Mouse (Mus musculus) retina, embryonic 14.5 days (tissue): ENCODE results near the gene Myl6.

Source experiments
- DNase-seq: peaks from one replicate; pipeline ENCODE4 v3.0.0-alpha.2; 2015; ENCODE audit warnings: low spot score

Myl6 gene

GRCm38 (mm10) chr10:128489380-128489779 lies 4.6 kb downstream of the Myl6 start:
- no peak for DNase-seq

DNA sequence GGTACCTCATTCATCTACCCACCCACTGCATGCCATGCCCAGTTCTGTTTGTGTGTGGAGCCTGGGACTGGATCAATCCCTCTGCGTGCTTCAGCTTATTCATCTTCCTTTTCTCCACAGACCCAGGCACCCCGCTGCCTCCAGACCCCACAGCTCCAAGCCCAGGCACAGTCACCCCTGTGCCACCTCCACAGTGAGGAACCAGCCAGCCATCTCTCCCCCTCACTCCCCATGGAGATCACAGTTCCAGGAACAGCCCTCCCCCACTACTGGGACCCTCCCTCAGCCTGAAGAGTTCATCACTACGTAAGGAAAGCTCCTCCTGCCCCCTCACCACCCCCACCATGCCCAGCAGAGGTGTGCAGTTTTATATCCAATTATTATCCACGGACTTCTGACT lies 5.2 kb downstream of the Myl6 start:
- DNase-seq: no peak

GRCm38 (mm10) chr10:128487861-128488712 lies 5.9 kb downstream of the Myl6 start:
- DNase-seq: no peak

DNA sequence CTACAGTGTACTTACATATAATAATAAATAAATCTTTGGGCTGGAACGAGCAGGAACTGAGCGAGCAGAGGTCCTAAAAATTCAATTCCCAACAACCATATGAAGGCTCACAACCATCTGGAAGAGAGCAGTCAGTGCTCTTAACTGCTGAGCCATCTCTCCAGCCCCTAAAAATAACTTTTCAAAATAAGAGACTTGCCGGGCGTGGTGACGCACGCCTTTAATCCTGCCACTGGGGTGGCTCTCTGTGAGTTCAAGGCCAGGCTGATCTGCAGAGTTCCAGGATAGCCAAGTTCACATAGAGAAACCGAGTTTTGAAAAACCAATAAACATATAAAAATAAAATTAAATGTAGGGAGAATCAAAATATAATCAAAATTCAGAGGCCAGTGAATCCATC lies 7.6 kb downstream of the Myl6 start:
- no peak for DNase-seq

GRCm38 (mm10) chr10:128474366-128474765 lies 19.6 kb downstream of the Myl6 start:
- DNase-seq: no peak

DNA sequence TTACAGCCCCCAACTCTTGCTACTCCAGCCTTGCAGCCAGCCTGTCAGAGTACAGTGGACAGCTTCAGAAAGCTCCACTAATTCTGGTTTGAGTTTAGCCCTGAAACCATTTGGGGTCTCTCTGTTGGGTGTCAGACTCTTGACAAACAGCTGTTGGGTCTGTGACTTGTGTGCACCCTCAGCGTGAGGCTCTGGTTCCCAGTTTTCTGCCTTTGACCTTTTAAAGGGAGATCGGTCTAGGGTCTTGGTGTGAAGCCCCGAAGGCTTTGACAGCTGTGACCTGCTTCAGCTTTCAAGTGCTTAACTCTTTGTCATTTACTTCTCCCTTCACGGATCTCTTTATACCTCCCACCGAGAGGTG lies 33.7 kb downstream of the Myl6 start:
- DNase-seq: peak; percentile 39

GRCm38 (mm10) chr10:128459409-128460269 lies 34.3 kb downstream of the Myl6 start:
- peak; percentile 48 for DNase-seq

DNA sequence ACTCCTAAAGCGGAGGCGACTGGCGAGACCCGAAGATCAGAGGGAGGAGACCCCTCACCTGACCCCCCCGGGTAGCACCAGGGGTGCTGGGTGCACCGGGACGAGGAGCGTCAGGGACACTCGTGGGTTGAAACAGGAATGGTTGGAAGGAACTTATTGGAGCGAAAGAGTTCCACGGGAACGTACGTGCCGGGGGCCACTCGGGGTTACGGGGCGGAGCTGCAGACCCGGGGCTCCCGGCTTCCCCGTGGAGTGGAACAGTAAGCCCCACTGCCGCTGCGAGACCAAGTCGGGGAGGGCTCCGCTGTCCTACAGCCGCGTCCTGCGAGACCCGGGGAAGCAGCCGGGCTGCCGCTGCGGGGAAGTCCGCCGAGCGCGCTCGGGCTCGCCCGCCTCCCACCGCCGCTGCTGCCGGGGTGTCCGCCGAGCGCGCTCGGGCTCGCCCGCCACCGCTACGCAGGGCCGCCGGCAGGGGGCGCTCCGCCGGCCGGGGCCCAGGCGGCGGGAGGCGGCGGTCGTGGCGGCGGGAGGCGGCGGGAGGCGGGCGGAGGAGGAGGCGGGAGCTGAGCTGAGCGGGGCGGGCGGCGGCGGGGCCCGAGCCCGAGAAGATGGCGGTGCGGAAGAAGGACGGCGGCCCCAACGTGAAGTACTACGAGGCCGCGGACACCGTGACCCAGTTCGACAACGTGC lies 35.1 kb downstream of the Myl6 start, which contains the start of gene Smarcc2:
Gene Smarcc2 (plus strand): TSS at position 530 of the 690 bp plus-strand sequence.
- peak; percentile 82 for DNase-seq

GRCm38 (mm10) chr10:128458348-128458718 lies 35.6 kb downstream of the Myl6 start:
- DNase-seq: peak; percentile 93

GRCm38 (mm10) chr10:128457676-128458075 lies 36.3 kb downstream of the Myl6 start:
- no peak for DNase-seq

- peak; percentile 93 for DNase-seq
These were observed 38.7 kb downstream of the Myl6 start for GRCm38 (mm10) chr10:128455280-128455679.

GRCm38 (mm10) chr10:128454471-128454870 lies 39.5 kb downstream of the Myl6 start:
- DNase-seq: no peak

DNA sequence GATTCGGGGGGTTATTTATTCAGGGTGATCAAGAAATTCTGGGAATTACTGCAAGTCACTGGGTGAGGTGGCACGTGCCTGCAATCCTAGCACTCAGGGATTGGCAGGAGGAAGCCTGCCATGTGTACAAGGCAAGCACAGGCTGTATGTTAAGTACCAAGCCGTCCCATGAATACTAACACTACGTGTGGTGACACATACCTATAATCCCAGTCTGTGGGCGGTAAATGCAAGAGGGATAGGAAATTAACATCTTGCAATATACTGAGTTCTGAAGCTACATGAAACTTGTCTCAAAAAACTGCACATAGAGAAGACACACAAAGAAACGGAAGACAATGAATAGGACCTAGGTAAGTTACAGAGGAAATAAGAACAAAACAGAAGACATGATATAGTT lies 42.9 kb downstream of the Myl6 start:
- no peak for DNase-seq

GRCm38 (mm10) chr10:128445407-128445806 lies 48.5 kb downstream of the Myl6 start:
- no peak for DNase-seq

- no peak for DNase-seq
These were observed 49.6 kb downstream of the Myl6 start for GRCm38 (mm10) chr10:128444354-128444753.

DNA sequence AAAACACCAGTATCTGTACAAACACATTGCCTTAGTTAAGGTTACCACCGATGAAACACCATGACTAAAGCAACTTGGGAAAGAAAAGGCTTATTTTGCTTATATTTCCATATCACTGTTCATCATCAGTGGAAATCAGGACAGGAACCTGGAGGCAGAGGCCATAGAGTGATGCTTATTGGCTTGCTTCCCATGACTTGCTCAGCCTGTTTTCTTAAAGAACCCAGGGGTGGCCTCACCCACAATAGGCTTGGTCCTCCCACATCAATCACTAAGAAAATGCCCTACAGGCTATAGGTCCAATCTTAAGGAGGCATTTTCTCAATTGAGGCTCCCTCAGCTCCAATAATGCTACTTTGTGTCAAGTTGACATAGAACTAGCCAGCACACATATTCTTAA lies 51.2 kb downstream of the Myl6 start:
- no peak for DNase-seq

DNA sequence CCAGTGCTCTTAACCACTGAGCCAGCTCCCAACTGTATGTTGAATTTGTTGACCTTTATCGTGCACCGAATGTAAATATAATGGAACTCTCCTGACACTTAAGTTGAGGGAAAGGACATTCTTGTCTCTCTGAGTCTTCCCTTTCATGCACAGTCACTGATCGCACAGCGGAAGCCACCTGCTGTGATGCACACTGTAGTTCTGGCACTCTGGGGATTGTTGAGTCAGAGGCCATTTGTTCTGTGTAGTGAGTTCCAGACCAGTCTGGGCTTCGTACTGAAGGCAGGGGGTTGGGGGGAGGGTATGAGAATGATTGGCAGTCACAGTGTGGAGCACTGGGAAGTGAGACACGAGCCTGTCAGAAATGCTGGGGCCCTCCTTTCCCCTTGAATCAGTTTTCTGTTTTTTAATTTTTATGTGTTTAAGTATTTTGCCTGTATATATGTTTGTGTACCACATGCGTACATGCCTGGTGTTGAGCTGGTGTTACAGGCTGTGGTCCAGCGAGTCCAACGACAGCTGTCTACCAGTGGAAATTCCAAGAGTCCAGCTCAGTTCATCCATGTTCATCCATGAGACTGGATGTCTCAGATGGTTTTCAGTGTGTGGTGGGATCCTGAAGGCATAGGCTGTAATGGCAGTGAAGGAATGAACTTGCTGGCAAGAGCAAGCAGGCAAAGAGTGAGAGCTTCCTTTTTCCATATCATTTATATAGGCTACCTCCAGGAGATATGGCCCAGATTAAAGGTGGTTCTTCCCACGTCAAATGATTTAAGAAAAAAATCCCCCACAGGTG lies 52.4 kb downstream of the Myl6 start:
- DNase-seq: no peak
